Mouse (Mus musculus) olfactory bulb, adult 2 months (tissue): Measurements from ENCODE around the gene Nubpl.

Source experiments
- CTCF ChIP-seq: fragments of 200-500 bp; IDR thresholded peaks from 2 replicates; pipeline ENCODE4 v1.5.1; 2012; ENCODE audit warnings: low read depth, mild to moderate bottlenecking, low read length, moderate library complexity; ENCODE audit not compliant: insufficient read depth
- POLR2A ChIP-seq: fragments of 200-500 bp; IDR thresholded peaks from 2 replicates; pipeline ENCODE4 v1.6.1; 2012; ENCODE audit warnings: mild to moderate bottlenecking, low read depth, low read length, moderate library complexity; ENCODE audit not compliant: insufficient read depth

GRCm38 (mm10) chr12:52126407-52126806, 28.9 kb downstream of the Nubpl start:
- TF ChIP-seq CTCF: no peak
- TF ChIP-seq POLR2A: no peak
